Mouse (Mus musculus): ENCODE measurements around the gene Lrrc32. TPM values are rescaled to one million over a fixed set of nuclear protein-coding genes. Genes with fewer than 3 reads are reported as not detected.

Lrrc32 gene
- total RNA-seq, 2 experiments from 2014 or later = not detected

- no peak for ATAC-seq (ENCODE audit: poor library complexity, severe bottlenecking)
Observed at GRCm38 (mm10) chr7:98505664-98506063, 16.6 kb downstream of the Lrrc32 start.

DNA sequence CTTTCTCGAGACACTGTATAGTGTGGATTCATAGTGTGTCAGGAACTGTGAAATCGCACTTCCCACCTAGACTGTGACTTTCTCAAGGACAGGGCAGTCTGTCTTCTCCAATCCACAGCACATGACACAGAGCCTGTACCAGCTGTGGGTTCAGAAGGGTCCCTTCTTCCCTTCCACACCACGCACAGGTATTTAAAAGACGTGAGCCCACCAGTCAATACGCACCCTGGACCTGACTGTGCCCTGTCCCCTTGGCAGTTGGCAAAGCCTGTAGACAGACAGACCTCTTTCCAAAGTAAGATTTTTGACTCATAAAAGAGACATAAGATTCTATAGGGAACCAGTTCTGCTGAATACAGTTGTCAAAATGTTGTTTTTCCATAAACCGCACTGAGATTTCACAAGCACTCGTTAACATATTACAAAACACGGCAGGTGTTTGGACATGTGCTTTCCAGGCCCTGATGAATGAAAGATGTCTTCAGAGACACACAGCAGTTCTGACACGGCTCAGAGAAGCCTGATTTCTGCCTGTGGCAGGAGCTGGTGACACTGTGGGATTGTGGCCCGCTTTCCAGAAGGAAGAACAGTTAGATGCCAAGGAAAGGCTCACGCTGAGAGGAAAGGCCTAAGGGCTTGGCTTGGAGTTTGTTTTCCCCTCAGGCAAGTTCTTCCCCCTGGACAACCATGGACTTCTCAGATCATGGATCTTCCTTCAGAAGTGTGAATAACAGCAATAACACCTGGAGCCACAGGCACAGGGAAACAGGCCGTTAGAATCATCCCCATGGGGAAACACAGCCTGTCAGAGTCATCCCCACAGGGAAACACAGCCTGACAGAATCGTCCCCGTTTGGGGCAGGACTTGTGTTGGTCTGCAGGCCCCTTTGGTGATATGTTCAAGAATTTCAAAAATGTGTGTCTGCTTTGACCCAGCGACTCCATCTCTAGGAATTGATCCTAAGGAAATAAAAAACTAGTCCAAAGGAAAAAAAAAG lies 22.2 kb downstream of the Lrrc32 start:
- ATAC-seq (ENCODE audit: poor library complexity, severe bottlenecking) = no peak

DNA sequence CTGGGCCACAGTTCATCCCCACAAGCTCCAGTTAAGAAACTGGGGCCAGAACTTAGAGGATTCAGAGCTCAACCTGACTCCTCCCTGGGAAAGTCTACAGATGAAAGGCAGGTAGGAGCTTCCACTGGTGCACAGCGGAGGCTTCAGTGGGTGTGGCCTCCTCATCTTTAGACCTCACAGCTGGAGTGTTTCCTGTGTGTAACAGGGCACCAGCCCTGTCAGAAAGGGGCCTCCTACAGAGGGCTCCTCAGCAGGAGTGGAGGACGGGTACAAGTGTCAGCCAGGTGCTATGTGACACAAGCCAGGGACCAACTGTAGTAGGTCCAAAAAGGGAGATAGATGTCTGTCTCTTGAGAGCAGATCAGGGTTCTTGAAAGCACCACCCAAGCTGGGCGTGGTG lies 24.2 kb downstream of the Lrrc32 start:
- no peak for ATAC-seq (ENCODE audit: poor library complexity, severe bottlenecking)

- peak; percentile 72 for ATAC-seq (ENCODE audit: poor library complexity, severe bottlenecking)
Observed at GRCm38 (mm10) chr7:98522576-98522975, 33.5 kb downstream of the Lrrc32 start.

DNA sequence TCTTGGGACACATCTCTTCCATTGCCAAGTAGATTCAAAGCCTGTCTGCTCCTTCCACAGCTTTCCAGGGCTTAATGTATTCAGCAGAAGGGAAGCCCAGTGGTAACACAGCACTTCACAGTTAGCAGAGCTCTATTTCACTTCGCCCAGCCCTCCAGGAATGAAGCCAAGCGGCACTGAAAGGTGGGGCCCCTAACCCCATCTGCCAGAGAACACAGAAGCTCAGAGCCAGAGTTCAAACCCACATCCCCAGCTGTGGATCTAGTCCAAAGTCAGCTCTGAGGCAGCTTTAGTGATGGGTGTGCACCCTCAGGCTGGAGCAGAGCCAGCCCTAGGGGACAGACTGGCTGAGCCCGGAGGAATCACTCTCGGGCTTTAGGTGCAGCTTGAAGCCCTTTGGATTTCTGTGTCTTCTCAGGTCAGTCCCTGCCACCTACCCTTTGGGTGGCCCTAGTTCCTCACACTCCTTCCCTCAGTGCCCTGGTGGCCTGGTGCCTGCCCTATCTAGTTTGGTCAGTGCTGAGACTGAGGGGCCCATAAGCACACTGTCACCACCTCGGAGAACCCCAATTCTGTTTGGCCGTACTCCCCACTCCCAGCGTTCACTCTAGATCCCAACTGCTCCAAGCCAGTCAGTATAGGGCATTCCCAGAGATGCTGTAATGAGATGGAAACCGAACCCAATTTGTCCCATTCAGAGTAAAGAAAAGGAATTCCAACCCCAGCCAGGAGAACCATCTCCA lies 34.2 kb downstream of the Lrrc32 start:
- ATAC-seq (ENCODE audit: poor library complexity, severe bottlenecking) = no peak

GRCm38 (mm10) chr7:98523813-98524361 lies 34.8 kb downstream of the Lrrc32 start:
- ATAC-seq (ENCODE audit: poor library complexity, severe bottlenecking) = peak; percentile 63

- no peak for ATAC-seq (ENCODE audit: poor library complexity, severe bottlenecking)
Observed at GRCm38 (mm10) chr7:98524401-98524800, 35.3 kb downstream of the Lrrc32 start.

- ATAC-seq (ENCODE audit: poor library complexity, severe bottlenecking) = no peak
Observed at GRCm38 (mm10) chr7:98524869-98525699, 36.0 kb downstream of the Lrrc32 start.

GRCm38 (mm10) chr7:98527085-98527484 lies 38.0 kb downstream of the Lrrc32 start:
- ATAC-seq (ENCODE audit: poor library complexity, severe bottlenecking) = no peak

- peak; percentile 53 for ATAC-seq (ENCODE audit: poor library complexity, severe bottlenecking)
Observed at GRCm38 (mm10) chr7:98531612-98532011, 42.5 kb downstream of the Lrrc32 start.

DNA sequence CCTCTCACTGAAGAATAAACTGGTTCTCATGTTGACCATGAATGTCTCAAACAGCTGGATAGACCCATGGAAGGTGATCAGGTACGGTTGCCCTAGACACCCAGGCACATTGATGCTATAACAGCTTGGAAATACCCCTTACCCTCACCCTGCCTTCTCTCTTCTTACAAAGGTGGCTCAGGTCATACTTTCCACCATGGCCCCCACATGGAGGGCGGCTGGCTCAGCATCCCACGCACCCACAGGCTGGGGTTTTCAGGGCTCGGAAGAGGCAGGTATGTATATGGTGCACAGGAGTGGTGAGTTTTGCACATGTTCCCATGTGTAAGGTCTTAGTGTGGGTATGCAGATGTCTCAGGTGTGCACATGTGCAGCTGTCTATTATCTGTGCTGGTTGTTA lies 43.9 kb downstream of the Lrrc32 start:
- no peak for ATAC-seq (ENCODE audit: poor library complexity, severe bottlenecking)

GRCm38 (mm10) chr7:98534432-98534855 lies 45.4 kb downstream of the Lrrc32 start:
- peak; percentile 75 for ATAC-seq (ENCODE audit: poor library complexity, severe bottlenecking)

DNA sequence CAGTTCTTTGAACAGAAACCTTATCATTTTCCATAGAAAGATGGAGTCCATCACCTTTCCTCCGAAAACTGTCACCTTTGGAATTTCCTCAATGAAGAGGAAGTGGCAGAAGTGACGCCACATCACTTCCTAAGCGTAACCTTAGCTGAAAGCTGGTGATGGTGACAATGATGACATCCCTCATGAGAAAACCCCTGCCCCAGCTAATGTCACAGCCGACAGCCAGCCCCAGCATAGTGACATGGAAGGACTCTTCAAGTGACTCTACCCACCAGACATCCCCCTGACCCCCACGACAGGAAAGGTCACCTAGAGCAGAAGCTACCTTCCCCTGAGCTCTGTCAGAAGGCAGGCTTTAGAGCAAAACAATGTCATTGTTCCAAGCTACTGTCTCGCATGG lies 46.1 kb downstream of the Lrrc32 start:
- ATAC-seq (ENCODE audit: poor library complexity, severe bottlenecking) = no peak

DNA sequence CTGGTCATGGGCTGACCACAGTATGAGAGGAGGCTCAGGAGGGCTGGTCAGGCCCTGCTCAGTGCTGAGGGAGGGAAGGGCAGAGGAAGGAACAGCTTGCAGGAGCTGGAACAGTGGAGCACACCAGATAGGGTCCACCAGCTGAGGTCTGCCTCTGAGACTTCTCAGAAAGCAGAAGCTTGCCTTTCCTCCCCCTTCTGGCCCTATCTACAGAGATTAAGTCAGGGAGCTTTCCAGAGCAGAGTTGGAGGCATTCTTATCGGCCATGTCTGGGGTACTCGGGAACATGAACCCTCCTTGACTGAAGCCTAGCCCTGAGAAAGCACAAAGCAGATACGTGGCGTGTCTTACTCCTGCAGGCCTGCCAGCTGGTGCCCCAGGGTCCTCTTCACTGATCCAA lies 46.8 kb downstream of the Lrrc32 start:
- ATAC-seq (ENCODE audit: poor library complexity, severe bottlenecking) = no peak

GRCm38 (mm10) chr7:98537210-98537966 lies 48.3 kb downstream of the Lrrc32 start:
- ATAC-seq (ENCODE audit: poor library complexity, severe bottlenecking) = no peak

GRCm38 (mm10) chr7:98537967-98538573 lies 49.0 kb downstream of the Lrrc32 start:
- ATAC-seq (ENCODE audit: poor library complexity, severe bottlenecking) = no peak

DNA sequence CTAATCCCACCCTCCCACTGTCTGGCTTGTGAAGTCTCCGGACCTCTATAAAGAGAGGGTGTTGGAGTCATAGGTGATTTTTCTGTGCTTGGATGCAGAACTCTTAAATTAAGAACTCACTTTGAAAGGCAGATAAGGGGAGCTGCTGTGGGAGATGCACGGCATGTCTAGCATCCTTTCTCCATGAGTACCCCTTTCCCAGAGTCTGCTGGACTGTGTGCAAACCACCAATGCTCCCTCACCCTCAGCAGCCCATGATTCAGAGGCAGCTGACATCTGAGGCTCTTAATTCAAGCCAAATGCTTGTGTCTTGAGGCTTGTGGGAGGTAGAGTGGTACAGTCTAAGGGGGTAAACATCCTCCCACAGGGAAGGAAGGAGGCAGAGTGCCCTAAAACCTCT lies 51.8 kb downstream of the Lrrc32 start:
- ATAC-seq (ENCODE audit: poor library complexity, severe bottlenecking) = no peak

DNA sequence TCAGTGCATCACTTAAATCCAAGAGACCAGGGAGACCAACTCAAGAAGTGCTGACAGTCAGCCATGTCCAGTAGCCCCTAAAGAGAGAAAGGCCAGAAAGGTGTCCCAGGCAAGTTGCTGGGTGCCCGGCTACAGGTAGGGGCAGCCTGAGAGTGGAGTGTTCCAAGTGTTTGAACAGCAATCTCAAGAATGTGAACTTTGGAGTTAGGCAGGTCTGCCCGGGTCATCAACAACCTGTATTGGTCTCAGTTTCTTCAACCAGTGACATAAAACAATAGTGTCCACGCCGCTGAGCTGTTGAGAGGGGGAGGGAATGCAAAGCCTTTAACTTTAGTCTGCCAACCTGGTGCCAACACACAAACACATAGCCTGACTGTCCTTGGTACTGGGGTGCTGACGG lies 52.5 kb downstream of the Lrrc32 start:
- ATAC-seq (ENCODE audit: poor library complexity, severe bottlenecking) = no peak

GRCm38 (mm10) chr7:98542267-98542666 lies 53.2 kb downstream of the Lrrc32 start:
- ATAC-seq (ENCODE audit: poor library complexity, severe bottlenecking) = no peak
